Mouse (Mus musculus) adrenal gland, postnatal 14 days (tissue): ENCODE results near the gene Olfr591. TPM values are rescaled to one million over a fixed set of nuclear protein-coding genes. Genes with fewer than 3 reads are reported as not detected.
"Not testable (repeated sequence)": the region's sequence is repeated elsewhere in the genome, so short reads cannot be mapped to it uniquely, and the experiment has no call there.

Experiments used
- DNase-seq: peaks from one replicate; pipeline ENCODE4 v3.0.0; 2021; ENCODE audit warnings: mixed read lengths
- long read RNA-seq, 2 experiments: library from polyadenylated mRNA; stranded (forward); transcript quantifications; one replicate each; pipeline ENCODE4 v2.0.0; 2021
- total RNA-seq: library from RNA; stranded (reverse); gene quantifications from 2 replicates; pipeline ENCODE4 v1.2.3, GENCODE M21; 2021

The Olfr591 gene
- total RNA-seq = not detected in 2 replicates
- long read RNA-seq, experiment 1 = 0 reads
- long read RNA-seq, experiment 2 = 0 reads

- no peak for DNase-seq
Measured at GRCm38 (mm10) chr7:103178240-103178639, at the start of gene Olfr591. Gene Olfr591, minus strand, starts transcription at chr7:103178340.

- DNase-seq = no peak
Measured at GRCm38 (mm10) chr7:103216696-103217095, 38.6 kb upstream of the Olfr591 start, which contains the start of gene Olfr594. Gene Olfr594, plus strand, starts transcription at chr7:103216996.

- DNase-seq = not testable (repeated sequence)
Measured at GRCm38 (mm10) chr7:103212050-103212449, 33.9 kb upstream of the Olfr591 start.

- no peak for DNase-seq
Measured at GRCm38 (mm10) chr7:103211562-103211961, 33.4 kb upstream of the Olfr591 start, which contains the start of gene Olfr593. Gene Olfr593, plus strand, starts transcription at chr7:103211862.

GRCm38 (mm10) chr7:103184503-103184902 lies 6.4 kb upstream of the Olfr591 start, which contains the start of gene Olfr592:
Gene Olfr592, plus strand, starts transcription at chr7:103184803.
- not testable (repeated sequence) for DNase-seq

- DNase-seq = no peak
Measured at GRCm38 (mm10) chr7:103169697-103170096, 8.4 kb downstream of the Olfr591 start.

- no peak for DNase-seq
Measured at GRCm38 (mm10) chr7:103156256-103156655, 21.9 kb downstream of the Olfr591 start, which contains the start of gene Olfr589. Gene Olfr589, minus strand, starts transcription at chr7:103156356.

- DNase-seq = no peak
Measured at GRCm38 (mm10) chr7:103140579-103140978, 37.6 kb downstream of the Olfr591 start, which contains the start of gene Olfr588-ps1. Gene Olfr588-ps1, plus strand, starts transcription at chr7:103140879.

GRCm38 (mm10) chr7:103125538-103125937 lies 52.6 kb downstream of the Olfr591 start, which contains the start of gene Olfr586:
Gene Olfr586, minus strand, starts transcription at chr7:103125638.
- no peak for DNase-seq

- DNase-seq = no peak
Measured at GRCm38 (mm10) chr7:103119406-103119805, 58.7 kb downstream of the Olfr591 start.

Other genes starting within 250 kb of the Olfr591 start
- not detected in 2 replicates for gene Olfr573-ps1, start 235.8 kb downstream of the Olfr591 start, total RNA-seq
- not detected in 2 replicates for gene Olfr574, start 229.9 kb downstream of the Olfr591 start, total RNA-seq
- not detected in 2 replicates for gene Olfr575, start 219.6 kb downstream of the Olfr591 start, total RNA-seq
- gene Olfr576, start 215.7 kb downstream of the Olfr591 start, total RNA-seq = not detected in 2 replicates
- not detected in 2 replicates for gene Olfr577, start 202.4 kb downstream of the Olfr591 start, total RNA-seq
- not detected in 2 replicates for gene Olfr578, start 189.0 kb downstream of the Olfr591 start, total RNA-seq
- gene Olfr582, start 140.3 kb downstream of the Olfr591 start, total RNA-seq = not detected in 2 replicates
- gene Olfr583, start 127.0 kb downstream of the Olfr591 start, total RNA-seq = not detected in 2 replicates
- not detected in 2 replicates for gene Olfr584, start 96.5 kb downstream of the Olfr591 start, total RNA-seq
- gene Olfr585, start 80.6 kb downstream of the Olfr591 start, total RNA-seq = not detected in 2 replicates
- not detected in 2 replicates for gene Olfr586, start 52.7 kb downstream of the Olfr591 start, total RNA-seq
- not detected in 2 replicates for gene Olfr588-ps1, start 37.5 kb downstream of the Olfr591 start, total RNA-seq
- gene Olfr589, start 22.0 kb downstream of the Olfr591 start, total RNA-seq = not detected in 2 replicates
- gene Olfr592, start 6.5 kb upstream of the Olfr591 start, total RNA-seq = not detected in 2 replicates
- not detected in 2 replicates for gene Olfr593, start 33.5 kb upstream of the Olfr591 start, total RNA-seq
- gene Olfr594, start 38.7 kb upstream of the Olfr591 start, total RNA-seq = not detected in 2 replicates
- not detected in 2 replicates for gene Usp17ld, start 74.2 kb upstream of the Olfr591 start, total RNA-seq
- gene Olfr596, start 127.3 kb upstream of the Olfr591 start, total RNA-seq = not detected in 2 replicates
- not detected in 2 replicates for gene Olfr597, start 138.0 kb upstream of the Olfr591 start, total RNA-seq
- not detected in 2 replicates for gene Olfr598, start 145.2 kb upstream of the Olfr591 start, total RNA-seq
- not detected in 2 replicates for gene Olfr599, start 157.6 kb upstream of the Olfr591 start, total RNA-seq
- gene Olfr600, start 171.3 kb upstream of the Olfr591 start, total RNA-seq = not detected in 2 replicates
- not detected in 2 replicates for gene Olfr601, start 184.3 kb upstream of the Olfr591 start, total RNA-seq
- gene Olfr603, start 207.8 kb upstream of the Olfr591 start, total RNA-seq = not detected in 2 replicates
- gene Usp17lc, start 236.7 kb upstream of the Olfr591 start, total RNA-seq = not detected in 2 replicates